Mouse (Mus musculus): ENCODE results near the gene Gigyf2.

- TF ChIP-seq CTCF (conservative IDR thresholded peaks at IDR 0.05; ENCODE audit: low read length) (no peak), NANOG (IDR thresholded peaks at IDR 0.05; ENCODE audit: borderline replicate concordance, low read length) (no peak), POU5F1 (IDR thresholded peaks at IDR 0.05; ENCODE audit: borderline replicate concordance, low read length) (no peak)
These were observed 108.3 kb downstream of the Gigyf2 start for GRCm38 (mm10) chr1:87435125-87435524.
